Mouse (Mus musculus) midbrain, embryonic 16.5 days (tissue): ENCODE data around the gene Lepr. TPM values are rescaled to one million over a fixed set of nuclear protein-coding genes. Genes with fewer than 3 reads are reported as not detected.
"Not testable (repeated sequence)": the region's sequence is repeated elsewhere in the genome, so short reads cannot be mapped to it uniquely, and the experiment has no call there.

Experiments
- ATAC-seq: fragments of 200-750 bp; cut with Nextera tagmentation; 2 replicates; pipeline ENCODE4 v1.8.0; 2017; ENCODE audit warnings: moderate TSS enrichment
- H3K27ac ChIP-seq: fragments of 300-500 bp; sonication (generic); 2 replicates; pipeline ENCODE4 v1.5.1; 2014; ENCODE audit warnings: mild to moderate bottlenecking, low read length, mixed read lengths
- H3K27me3 ChIP-seq: fragments of 300-500 bp; sonication (generic); 2 replicates; pipeline ENCODE4 v1.6.1; 2014; ENCODE audit warnings: low read depth, low read length, mixed read lengths; ENCODE audit not compliant: control insufficient read depth, insufficient read depth
- H3K36me3 ChIP-seq: fragments of 300-500 bp; sonication (generic); 2 replicates; pipeline ENCODE4 v1.6.1; 2014; ENCODE audit warnings: mild to moderate bottlenecking, low read length, moderate library complexity, mixed read lengths; ENCODE audit not compliant: control insufficient read depth, insufficient read depth
- H3K4me1 ChIP-seq: fragments of 300-500 bp; sonication (generic); 2 replicates; pipeline ENCODE4 v1.6.1; 2014; ENCODE audit warnings: mild to moderate bottlenecking, low read length, mixed read lengths; ENCODE audit not compliant: control insufficient read depth, insufficient read depth
- H3K4me2 ChIP-seq: fragments of 300-500 bp; sonication (generic); 2 replicates; pipeline ENCODE4 v1.6.1; 2014; ENCODE audit warnings: mild to moderate bottlenecking, low read length, mixed read lengths
- H3K4me3 ChIP-seq: fragments of 300-500 bp; sonication (generic); 2 replicates; pipeline ENCODE4 v1.5.1; 2014; ENCODE audit warnings: low read depth, mild to moderate bottlenecking, low read length, moderate library complexity, mixed read lengths
- H3K9ac ChIP-seq: fragments of 300-500 bp; sonication (generic); 2 replicates; pipeline ENCODE4 v1.6.1; 2014; ENCODE audit warnings: low read depth, low read length, mixed read lengths
- H3K9me3 ChIP-seq: fragments of 300-500 bp; sonication (generic); replicated peaks from 2 replicates; pipeline ENCODE4 v1.6.1; 2014; ENCODE audit warnings: mild to moderate bottlenecking, low read length, mixed read lengths; ENCODE audit not compliant: control insufficient read depth, poor library complexity, severe bottlenecking
- WGBS: fragments of 180-500 bp; shearing (Covaris S2); extraction: QIAGEN DNeasy Blood & Tissue Kit; methylation state at CpG from one replicate; pipeline ENCODE4 v1.1.7; 2014; 5-methylcytosine and 5-hydroxymethylcytosine counted together
- polyA plus RNA-seq: library from polyadenylated mRNA; unstranded; fragments of >200 nt; fragmentation: Nextera tagmentation; extraction: Ambion mirVana; gene quantifications from 2 replicates; pipeline ENCODE4 v1.2.1, GENCODE M21; 2015

Gene Lepr
- polyA plus RNA-seq, 1 experiment from 2014 or later, result 3.6 TPM

DNA sequence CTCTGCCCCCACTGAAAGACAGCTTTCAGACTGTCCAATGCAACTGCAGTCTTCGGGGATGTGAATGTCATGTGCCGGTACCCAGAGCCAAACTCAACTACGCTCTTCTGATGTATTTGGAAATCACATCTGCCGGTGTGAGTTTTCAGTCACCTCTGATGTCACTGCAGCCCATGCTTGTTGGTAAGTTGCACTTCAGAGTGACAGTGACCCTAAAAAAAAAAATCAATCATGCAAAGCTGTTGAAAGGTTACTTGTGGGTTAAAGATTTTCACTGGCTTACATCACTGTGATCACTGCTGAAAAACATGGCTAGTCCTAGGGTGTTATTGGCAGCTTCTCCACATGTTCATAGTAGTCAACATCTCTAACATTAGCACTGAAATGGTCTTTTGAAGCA lies 28.3 kb downstream of the Lepr start:
- Histone ChIP-seq H3K9ac (no peak overlapping the region), H3K4me3 (no peak overlapping the region), H3K4me2 (no peak overlapping the region), H3K9me3 (no peaks in the 10 kb centered on the region), H3K36me3 (no peaks in the 10 kb centered on the region), H3K4me1 (no peaks in the 10 kb centered on the region), H3K27ac (no peak overlapping the region), H3K27me3 (no peaks in the 10 kb centered on the region)
- WGBS, result 96% methylated on average over 4 of the region's 4 CpGs
- no peak for ATAC-seq

DNA sequence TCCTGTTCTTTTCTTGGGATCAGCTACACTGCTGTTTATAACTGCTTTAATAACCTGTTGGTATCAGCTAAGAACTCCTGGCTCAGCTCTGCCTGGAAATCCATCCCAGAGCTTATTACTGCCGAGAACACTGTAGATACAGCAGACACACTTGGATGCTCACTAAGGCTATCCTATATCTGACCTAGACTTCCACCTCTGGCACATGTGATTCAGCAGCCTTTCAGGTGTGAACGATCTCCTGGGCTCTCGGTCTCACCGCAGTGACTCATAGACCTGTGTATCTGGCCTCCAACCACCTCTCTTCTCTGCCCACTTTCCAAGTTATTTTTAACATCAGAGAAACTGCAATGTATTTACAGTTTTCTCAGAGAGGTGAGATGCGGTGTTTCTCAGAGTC lies 43.3 kb downstream of the Lepr start:
- Histone ChIP-seq H3K4me3 (no peak overlapping the region), H3K27me3 (no peaks in the 10 kb centered on the region), H3K9me3 (no peaks in the 10 kb centered on the region), H3K9ac (no peak overlapping the region), H3K36me3 (no peaks in the 10 kb centered on the region), H3K4me2 (no peak overlapping the region), H3K27ac (no peak overlapping the region), H3K4me1 (no peaks in the 10 kb centered on the region)
- ATAC-seq, result no peak
- 92% methylated on average over 5 of the region's 5 CpGs for WGBS

DNA sequence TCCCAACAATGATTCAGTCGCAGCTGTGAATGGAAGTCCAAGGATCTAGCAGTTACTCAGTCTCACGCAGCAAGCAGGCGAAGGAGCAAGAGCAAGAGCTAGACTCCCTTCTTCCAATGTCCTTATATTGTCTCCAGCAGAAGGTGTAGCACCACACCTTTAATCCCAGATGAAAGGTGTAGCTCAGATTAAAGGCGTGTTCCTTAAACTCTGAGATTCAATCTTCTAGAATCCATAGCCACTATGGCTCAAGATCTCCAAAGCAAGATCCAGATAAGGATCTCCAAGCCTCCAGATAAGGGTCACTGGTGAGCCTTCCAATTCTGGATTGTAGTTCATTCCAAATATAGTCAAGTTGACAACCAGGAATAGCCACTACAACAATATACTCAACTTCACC lies 126.7 kb downstream of the Lepr start, which contains the start of gene B020004J07Rik:
TSS of gene B020004J07Rik (minus strand) at position 101 of the 400 bp plus-strand sequence.
- H3K27me3 ChIP-seq, H3K9me3 ChIP-seq, ATAC-seq, H3K27ac ChIP-seq, H3K4me3 ChIP-seq, H3K4me2 ChIP-seq, H3K9ac ChIP-seq, H3K4me1 ChIP-seq, H3K36me3 ChIP-seq: not testable (repeated sequence)
- 93% methylated on average over 3 of the region's 4 CpGs for WGBS

DNA sequence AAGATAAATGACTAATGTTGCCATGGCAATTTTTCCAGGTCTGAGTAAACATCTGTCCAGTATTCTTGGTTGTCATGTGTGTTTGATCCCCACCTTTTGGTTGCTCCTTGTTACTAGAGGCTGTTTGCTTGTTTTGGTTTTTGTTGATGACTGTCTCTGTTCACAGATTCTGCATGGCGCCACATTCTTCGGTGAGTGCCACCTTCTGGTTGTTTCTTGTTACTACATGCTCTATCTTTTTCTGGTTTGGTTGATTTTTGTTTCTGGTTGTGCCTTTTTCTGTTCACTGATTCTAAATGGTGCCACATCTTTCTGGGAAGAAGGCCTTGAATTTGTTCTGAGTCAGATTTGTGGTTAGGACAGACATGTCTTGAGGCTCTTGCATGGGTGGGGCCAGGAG lies 133.7 kb downstream of the Lepr start:
- H3K9ac ChIP-seq, result no peak overlapping the region
- no peaks in the 10 kb centered on the region for H3K36me3 ChIP-seq
- 60% methylated on average over 2 of the region's 2 CpGs for WGBS
- H3K9me3 ChIP-seq, result peaks cover 8% of the 10 kb centered on the region; the same call in 1 of the 2 replicates
- no peak overlapping the region for H3K4me3 ChIP-seq
- H3K4me2 ChIP-seq, result no peak overlapping the region
- H3K4me1 ChIP-seq, result no peaks in the 10 kb centered on the region
- no peak for ATAC-seq
- no peak overlapping the region for H3K27ac ChIP-seq
- no peaks in the 10 kb centered on the region for H3K27me3 ChIP-seq

DNA sequence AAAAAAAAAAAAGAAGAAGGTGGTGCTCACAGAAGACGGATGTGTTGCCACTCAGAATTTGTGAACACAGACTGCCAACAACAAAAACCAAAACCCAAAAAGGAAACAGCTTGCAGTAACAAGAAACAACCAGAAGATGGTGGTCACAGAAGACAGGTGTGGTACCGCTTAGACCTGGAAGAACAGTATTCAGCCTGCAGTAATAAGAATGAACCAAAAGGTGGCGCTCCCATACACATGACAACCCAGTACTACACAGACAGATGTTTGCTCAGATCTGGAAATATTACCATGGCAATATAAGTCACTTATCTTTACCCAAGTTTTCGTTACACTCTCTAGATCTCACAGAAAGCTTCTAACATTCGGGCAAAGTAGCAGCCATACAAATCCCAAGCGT lies 143.7 kb downstream of the Lepr start:
- Histone ChIP-seq H3K4me2 (no peak overlapping the region), H3K4me1 (no peaks in the 10 kb centered on the region), H3K4me3 (no peak overlapping the region), H3K27ac (no peak overlapping the region), H3K27me3 (no peaks in the 10 kb centered on the region), H3K9me3 (no peaks in the 10 kb centered on the region), H3K36me3 (no peaks in the 10 kb centered on the region), H3K9ac (no peak overlapping the region)
- ATAC-seq, result no peak
- WGBS, result 48% methylated on average over 6 of the region's 6 CpGs

DNA sequence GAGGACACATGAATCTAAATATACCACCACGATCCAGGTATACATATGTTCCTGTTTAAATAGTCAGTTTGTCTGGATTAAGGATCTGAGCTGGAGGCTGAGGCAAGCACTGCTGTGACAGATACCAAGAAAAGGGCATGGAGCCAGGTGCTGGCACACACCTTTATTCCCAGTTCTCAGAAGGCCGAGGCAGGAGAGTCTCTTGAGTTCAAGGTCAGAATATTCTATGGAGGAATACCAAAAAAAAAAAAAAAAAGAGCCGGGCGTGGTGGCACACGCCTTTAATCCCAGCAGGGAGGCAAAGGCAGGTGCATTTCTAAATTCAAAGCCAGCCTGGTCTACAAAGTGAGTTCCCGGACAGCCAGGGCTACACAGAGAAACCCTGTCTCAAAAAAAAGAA lies 145.1 kb downstream of the Lepr start:
- no peak overlapping the region for H3K4me2 ChIP-seq
- no peaks in the 10 kb centered on the region for H3K36me3 ChIP-seq
- H3K27ac ChIP-seq, result no peak overlapping the region
- 86% methylated on average over 4 of the region's 6 CpGs for WGBS
- H3K9me3 ChIP-seq, result no peaks in the 10 kb centered on the region
- no peaks in the 10 kb centered on the region for H3K27me3 ChIP-seq
- ATAC-seq, result no peak
- H3K9ac ChIP-seq, result no peak overlapping the region
- H3K4me3 ChIP-seq, result no peak overlapping the region
- no peaks in the 10 kb centered on the region for H3K4me1 ChIP-seq

Other genes with a start within 250 kb of the Lepr start
- 62.0 and 77.1 TPM in 2 replicates for gene Dnajc6, start 220.8 kb upstream of the Lepr start, polyA plus RNA-seq
- 108 and 111 TPM in 2 replicates for gene Leprot, start 69.7 kb upstream of the Lepr start, polyA plus RNA-seq
- not detected in 2 replicates for gene B020004J07Rik, start 126.6 kb downstream of the Lepr start, polyA plus RNA-seq
- not detected in 2 replicates for gene C130073F10Rik, start 176.4 kb downstream of the Lepr start, polyA plus RNA-seq
- gene Gm12800, start 191.7 kb downstream of the Lepr start, polyA plus RNA-seq, result not detected in 2 replicates
- gene Gm12794, start 223.0 kb downstream of the Lepr start, polyA plus RNA-seq, result not detected in 2 replicates